Mouse (Mus musculus): ENCODE data around the gene Sowahc. TPM values are rescaled to one million over a fixed set of nuclear protein-coding genes. Genes with fewer than 3 reads are reported as not detected.

Sowahc gene
- total RNA-seq, 1 experiment = 7.9 TPM

DNA sequence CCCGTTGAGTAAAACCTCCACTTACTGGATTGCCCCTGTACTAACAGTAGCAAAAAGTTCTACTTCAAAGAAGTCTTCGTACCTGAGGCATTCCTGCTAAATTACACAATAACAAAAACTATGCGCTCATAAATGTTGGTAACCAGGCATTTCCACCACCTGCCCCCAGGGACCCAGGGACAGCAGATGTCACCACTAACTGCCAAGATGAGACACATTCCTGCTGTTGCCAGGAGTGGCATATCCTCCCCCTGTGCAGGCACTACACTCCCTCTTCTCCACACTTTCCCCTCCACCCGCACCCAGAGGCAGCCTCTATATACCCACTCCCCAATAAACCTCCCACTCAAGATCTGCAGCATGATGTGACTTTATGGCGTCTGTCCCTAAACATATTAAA, 26.9 kb upstream of the Sowahc start:
- no peak for TF ChIP-seq ZNF384 (IDR thresholded peaks at IDR 0.05; ENCODE audit: low read depth, low read length)
- TF ChIP-seq CHD2 (IDR thresholded peaks at IDR 0.05; ENCODE audit: low read depth, low read length) = no peak
- no peak for TF ChIP-seq MAFK (IDR thresholded peaks at IDR 0.05; ENCODE audit: insufficient read depth, low read depth, low read length)
- TF ChIP-seq ZC3H11A (IDR thresholded peaks at IDR 0.05; ENCODE audit: borderline replicate concordance, low read depth, low read length) = no peak
- no peak for TF ChIP-seq HCFC1 (IDR thresholded peaks at IDR 0.05; ENCODE audit: borderline replicate concordance, insufficient read depth, low read length)
- in situ Hi-C loops (cut with MboI; ENCODE audit: low sequenced_read_pairs in 2 of 2, unreplicated experiment in 2 of 2) = no loop called here
- Histone ChIP-seq H3K4me1 (ENCODE audit: control insufficient read depth in 2 of 2, insufficient read depth in 2 of 2, low read length in 2 of 2, poor library complexity in 1 of 2) (peaks cover 0 to 2% of the 10 kb centered on the region in 2 experiments; a peak in 1 of 4 replicates), H3K9me3 (ENCODE audit: control insufficient read depth, insufficient read depth, low read depth, low read length) (no peaks in the 10 kb centered on the region), H3K4me3 (ENCODE audit: insufficient read depth in 1 of 2, low read depth in 1 of 2, low read length in 2 of 2, poor library complexity in 1 of 2, severe bottlenecking in 1 of 2) (no peak overlapping the region), H3K27ac (ENCODE audit: insufficient read depth, low read depth, low read length, poor library complexity, severe bottlenecking) (no peak overlapping the region), H3K36me3 (ENCODE audit: control insufficient read depth, insufficient read depth, low read length, poor library complexity, severe bottlenecking) (no peaks in the 10 kb centered on the region), H3K9ac (ENCODE audit: insufficient read depth, low read depth, low read length, poor library complexity, severe bottlenecking) (no peak overlapping the region)
- no peak for DNase-seq (ENCODE audit: low read depth, low spot score)

DNA sequence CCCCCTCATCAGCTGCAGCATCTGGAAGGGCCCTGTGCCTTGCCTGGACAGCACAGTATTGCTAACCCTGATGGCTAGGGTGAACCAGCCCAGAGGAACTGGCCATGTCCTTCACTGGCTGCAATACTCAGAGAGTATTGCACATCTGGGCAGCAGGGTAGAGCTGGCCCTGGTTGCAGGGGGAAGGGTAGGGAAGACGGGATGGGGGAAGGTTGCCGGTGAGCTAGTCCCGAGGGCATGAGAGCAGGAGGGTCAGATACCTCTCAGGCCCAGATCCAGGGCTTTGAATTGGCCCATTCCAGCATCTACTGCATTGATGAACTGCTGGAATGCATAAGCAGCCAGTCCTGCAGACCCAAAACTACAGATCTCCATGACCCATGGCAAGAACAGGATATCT, 25.0 kb upstream of the Sowahc start:
- no peak for DNase-seq (ENCODE audit: low read depth, low spot score)
- Histone ChIP-seq H3K27ac (ENCODE audit: insufficient read depth, low read depth, low read length, poor library complexity, severe bottlenecking) (no peak overlapping the region), H3K9ac (ENCODE audit: insufficient read depth, low read depth, low read length, poor library complexity, severe bottlenecking) (no peak overlapping the region), H3K9me3 (ENCODE audit: control insufficient read depth, insufficient read depth, low read depth, low read length) (no peaks in the 10 kb centered on the region), H3K36me3 (ENCODE audit: control insufficient read depth, insufficient read depth, low read length, poor library complexity, severe bottlenecking) (no peaks in the 10 kb centered on the region), H3K4me3 (ENCODE audit: insufficient read depth in 1 of 2, low read depth in 1 of 2, low read length in 2 of 2, poor library complexity in 1 of 2, severe bottlenecking in 1 of 2) (no peak overlapping the region), H3K4me1 (ENCODE audit: control insufficient read depth in 2 of 2, insufficient read depth in 2 of 2, low read length in 2 of 2, poor library complexity in 1 of 2) (peaks cover 3% of the 10 kb centered on the region in 2 experiments; a peak in 2 of 4 replicates)
- TF ChIP-seq MAFK (IDR thresholded peaks at IDR 0.05; ENCODE audit: insufficient read depth, low read depth, low read length) (no peak), ZNF384 (IDR thresholded peaks at IDR 0.05; ENCODE audit: low read depth, low read length) (no peak), CHD2 (IDR thresholded peaks at IDR 0.05; ENCODE audit: low read depth, low read length) (no peak), HCFC1 (IDR thresholded peaks at IDR 0.05; ENCODE audit: borderline replicate concordance, insufficient read depth, low read length) (no peak), ZC3H11A (IDR thresholded peaks at IDR 0.05; ENCODE audit: borderline replicate concordance, low read depth, low read length) (no peak)
- in situ Hi-C loops (cut with MboI; ENCODE audit: low sequenced_read_pairs in 2 of 2, unreplicated experiment in 2 of 2) = no loop called here

- TF ChIP-seq ZC3H11A (IDR thresholded peaks at IDR 0.05; ENCODE audit: borderline replicate concordance, low read depth, low read length) (no peak), ZNF384 (IDR thresholded peaks at IDR 0.05; ENCODE audit: low read depth, low read length) (no peak), HCFC1 (IDR thresholded peaks at IDR 0.05; ENCODE audit: borderline replicate concordance, insufficient read depth, low read length) (no peak), MAFK (IDR thresholded peaks at IDR 0.05; ENCODE audit: insufficient read depth, low read depth, low read length) (no peak), CHD2 (IDR thresholded peaks at IDR 0.05; ENCODE audit: low read depth, low read length) (no peak)
- Histone ChIP-seq H3K9ac (ENCODE audit: insufficient read depth, low read depth, low read length, poor library complexity, severe bottlenecking) (no peak overlapping the region), H3K27ac (ENCODE audit: insufficient read depth, low read depth, low read length, poor library complexity, severe bottlenecking) (no peak overlapping the region), H3K9me3 (ENCODE audit: control insufficient read depth, insufficient read depth, low read depth, low read length) (no peaks in the 10 kb centered on the region), H3K4me1 (ENCODE audit: control insufficient read depth in 2 of 2, insufficient read depth in 2 of 2, low read length in 2 of 2, poor library complexity in 1 of 2) (peaks cover 3% of the 10 kb centered on the region in 2 experiments; a peak in 2 of 4 replicates), H3K36me3 (ENCODE audit: control insufficient read depth, insufficient read depth, low read length, poor library complexity, severe bottlenecking) (no peaks in the 10 kb centered on the region), H3K4me3 (ENCODE audit: insufficient read depth in 1 of 2, low read depth in 1 of 2, low read length in 2 of 2, poor library complexity in 1 of 2, severe bottlenecking in 1 of 2) (no peak overlapping the region)
- in situ Hi-C loops (cut with MboI; ENCODE audit: low sequenced_read_pairs in 2 of 2, unreplicated experiment in 2 of 2) = no loop called here
- no peak for DNase-seq (ENCODE audit: low read depth, low spot score)
These were observed 21.7 kb upstream of the Sowahc start for GRCm38 (mm10) chr10:59200011-59200410.

- in situ Hi-C loops (cut with MboI; ENCODE audit: low sequenced_read_pairs in 2 of 2, unreplicated experiment in 2 of 2) = no loop called here
- Histone ChIP-seq H3K9me3 (ENCODE audit: control insufficient read depth, insufficient read depth, low read depth, low read length) (no peaks in the 10 kb centered on the region), H3K27ac (ENCODE audit: insufficient read depth, low read depth, low read length, poor library complexity, severe bottlenecking) (no peak overlapping the region), H3K4me3 (ENCODE audit: insufficient read depth in 1 of 2, low read depth in 1 of 2, low read length in 2 of 2, poor library complexity in 1 of 2, severe bottlenecking in 1 of 2) (peak overlapping the region; percentile 95 to 99), H3K4me1 (ENCODE audit: control insufficient read depth in 2 of 2, insufficient read depth in 2 of 2, low read length in 2 of 2, poor library complexity in 1 of 2) (peaks cover 0 to 3% of the 10 kb centered on the region in 2 experiments; a peak in 1 of 4 replicates), H3K36me3 (ENCODE audit: control insufficient read depth, insufficient read depth, low read length, poor library complexity, severe bottlenecking) (no peaks in the 10 kb centered on the region), H3K9ac (ENCODE audit: insufficient read depth, low read depth, low read length, poor library complexity, severe bottlenecking) (peak overlapping the region; percentile 96)
- no peak for DNase-seq (ENCODE audit: low read depth, low spot score)
- TF ChIP-seq MAFK (IDR thresholded peaks at IDR 0.05; ENCODE audit: insufficient read depth, low read depth, low read length) = no peak
- peak; percentile 76 for TF ChIP-seq ZNF384 (IDR thresholded peaks at IDR 0.05; ENCODE audit: low read depth, low read length)
These were observed 805 bp upstream of the Sowahc start for GRCm38 (mm10) chr10:59220824-59221472.

Data from ES-E14 (cell line).